Mouse (Mus musculus): ENCODE data around the gene Olfr285.

Olfr285 gene

GRCm38 (mm10) chr15:98317177-98317724 lies at the start of gene Olfr285:
Gene Olfr285 (minus strand): TSS chr15:98317353.
- no peak for DNase-seq (ENCODE audit: low read depth, low spot score)

GRCm38 (mm10) chr15:98340887-98341286 lies 23.7 kb upstream of the Olfr285 start, which contains the start of gene Olfr284:
Gene Olfr284 (minus strand): TSS chr15:98340987.
- DNase-seq (ENCODE audit: low read depth, low spot score), result no peak

- DNase-seq (ENCODE audit: low read depth, low spot score), result peak; percentile 43
These were observed 1.4 kb downstream of the Olfr285 start for GRCm38 (mm10) chr15:98315703-98316102.

- DNase-seq (ENCODE audit: low read depth, low spot score), result no peak
These were observed 21.3 kb downstream of the Olfr285 start, which contains the start of gene Zfp641 for GRCm38 (mm10) chr15:98295628-98296551. Gene Zfp641 (minus strand): TSS chr15:98296161.

- no peak for DNase-seq (ENCODE audit: low read depth, low spot score)
These were observed 23.5 kb downstream of the Olfr285 start for GRCm38 (mm10) chr15:98293651-98294050.

- peak; percentile 48 for DNase-seq (ENCODE audit: low read depth, low spot score)
These were observed 28.6 kb downstream of the Olfr285 start for GRCm38 (mm10) chr15:98288566-98288965.

- no peak for DNase-seq (ENCODE audit: low read depth, low spot score)
These were observed 30.7 kb downstream of the Olfr285 start for GRCm38 (mm10) chr15:98286418-98286817.
